ENCODE assay signal across 7 mouse cellular contexts in genomic region chrX:133931302-133932013, GRCm38 (mm10). TPM values are rescaled to one million over a fixed set of nuclear protein-coding genes. Genes with fewer than 3 reads are reported as not detected.
DNase-seq lines count a peak whose midpoint lies in the region; ATAC-seq and TF ChIP-seq lines count a peak whose summit lies in the region.

No protein-coding gene starts in this region.

- TF ChIP-seq POLR2A in kidney, adult 2 months (IDR thresholded peaks at IDR 0.05; ENCODE audit: low read depth, low read length) = no peak

- no peak for TF ChIP-seq CTCF in kidney, adult 2 months (conservative IDR thresholded peaks at IDR 0.05; ENCODE audit: insufficient read depth, insufficient read length, low read depth, low read length)
- TF ChIP-seq CTCF in lung, postnatal 0 days (IDR thresholded peaks at IDR 0.05) = peak; percentile 67

- peak; percentile 47 for DNase-seq in kidney, adult 2 months
- peak; percentile 11 for DNase-seq in ES-E14 (ENCODE audit: low read depth, low spot score)
- DNase-seq in adrenal gland, postnatal 14 days = peak; percentile 43
- peak; percentile 4 to 18 for DNase-seq in kidney, adult 8-10 months
- DNase-seq in lung, postnatal 0 days (ENCODE audit: low spot score) = peak; percentile 62
- DNase-seq in spleen, adult 12 weeks (ENCODE audit: low spot score) = no peak

- H3K9me3 ChIP-seq in kidney, embryonic 15.5 days (replicated peaks) = no peaks in the 10 kb centered on the region
- H3K9me3 ChIP-seq in ES-E14 (ENCODE audit: control insufficient read depth, insufficient read depth, low read depth, low read length) = no peaks in the 10 kb centered on the region
- no peaks in the 10 kb centered on the region for H3K9me3 ChIP-seq in lung, postnatal 0 days (ENCODE audit: low read length)

- H3K9ac ChIP-seq in kidney, embryonic 15.5 days = no peak overlapping the region
- no peak overlapping the region for H3K9ac ChIP-seq in ES-E14 (ENCODE audit: insufficient read depth, low read depth, low read length, poor library complexity, severe bottlenecking)
- H3K9ac ChIP-seq in lung, postnatal 0 days (replicated peaks; ENCODE audit: low read depth) = no peak overlapping the region

- in situ Hi-C loops in ES-E14 (cut with MboI; ENCODE audit: low sequenced_read_pairs in 2 of 2, unreplicated experiment in 2 of 2) = no loop called here

- 43% methylated on average over 12 of the region's 12 CpGs for WGBS in kidney, adult 2 months
- 52% methylated on average over 12 of the region's 12 CpGs for WGBS in kidney, embryonic 15.5 days
- 55% methylated on average over 12 of the region's 12 CpGs for WGBS in lung, postnatal 0 days

- H3K36me3 ChIP-seq in kidney, adult 2 months (ENCODE audit: control insufficient read depth, insufficient read depth, low read length) = no peaks in the 10 kb centered on the region
- no peaks in the 10 kb centered on the region for H3K36me3 ChIP-seq in kidney, embryonic 15.5 days
- H3K36me3 ChIP-seq in ES-E14 (ENCODE audit: control insufficient read depth, insufficient read depth, low read length, poor library complexity, severe bottlenecking) = no peaks in the 10 kb centered on the region
- no peaks in the 10 kb centered on the region for H3K36me3 ChIP-seq in lung, postnatal 0 days (ENCODE audit: insufficient read depth, low read length)

- H3K27me3 ChIP-seq in kidney, adult 2 months (replicated peaks; ENCODE audit: control insufficient read depth, insufficient read depth, low read length) = no peaks in the 10 kb centered on the region
- peaks cover 25% of the 10 kb centered on the region; the same call in 1 of the 2 replicates for H3K27me3 ChIP-seq in kidney, embryonic 15.5 days
- no peaks in the 10 kb centered on the region for H3K27me3 ChIP-seq in lung, postnatal 0 days (replicated peaks; ENCODE audit: insufficient read depth, low read length)

- no peak overlapping the region for H3K27ac ChIP-seq in kidney, adult 2 months (ENCODE audit: insufficient read depth, low read depth, low read length)
- H3K27ac ChIP-seq in kidney, embryonic 15.5 days = no peak overlapping the region
- no peak overlapping the region for H3K27ac ChIP-seq in ES-E14 (ENCODE audit: insufficient read depth, low read depth, low read length, poor library complexity, severe bottlenecking)
- no peak overlapping the region for H3K27ac ChIP-seq in lung, postnatal 0 days (ENCODE audit: low read length)

- no peak overlapping the region for H3K4me3 ChIP-seq in kidney, adult 2 months (ENCODE audit: insufficient read depth, low read depth, low read length)
- H3K4me3 ChIP-seq in kidney, embryonic 15.5 days (replicated peaks) = no peak overlapping the region
- H3K4me3 ChIP-seq in ES-E14 (ENCODE audit: insufficient read depth in 1 of 2, low read depth in 1 of 2, low read length in 2 of 2, poor library complexity in 1 of 2, severe bottlenecking in 1 of 2) = no peak overlapping the region
- no peak overlapping the region for H3K4me3 ChIP-seq in lung, postnatal 0 days (ENCODE audit: low read depth, low read length)

- no peak overlapping the region for H3K4me2 ChIP-seq in kidney, embryonic 15.5 days
- no peak overlapping the region for H3K4me2 ChIP-seq in lung, postnatal 0 days (replicated peaks; ENCODE audit: low read depth, low read length)

- no peaks in the 10 kb centered on the region for H3K4me1 ChIP-seq in kidney, adult 2 months (ENCODE audit: control insufficient read depth, insufficient read depth, low read length)
- H3K4me1 ChIP-seq in kidney, embryonic 15.5 days = no peaks in the 10 kb centered on the region
- H3K4me1 ChIP-seq in ES-E14 (ENCODE audit: control insufficient read depth in 2 of 2, insufficient read depth in 2 of 2, low read length in 2 of 2, poor library complexity in 1 of 2) = no peaks in the 10 kb centered on the region; a peak in 1 of 4 replicates
- no peaks in the 10 kb centered on the region for H3K4me1 ChIP-seq in lung, postnatal 0 days (ENCODE audit: insufficient read depth, low read depth, low read length)

- ATAC-seq in kidney, embryonic 15.5 days (replicated peaks; ENCODE audit: low FRiP score) = no peak
- no peak; the same call in 1 of the 2 replicates for ATAC-seq in lung, postnatal 0 days

- no peak for TF ChIP-seq EP300 in lung, postnatal 0 days (IDR thresholded peaks at IDR 0.05)

TF ChIP-seq in ES-E14, 5 proteins besides CTCF, POLR2A, EP300 and RAD21:
- TF ChIP-seq HCFC1 (IDR thresholded peaks at IDR 0.05; ENCODE audit: borderline replicate concordance, insufficient read depth, low read length) (no peak), ZNF384 (IDR thresholded peaks at IDR 0.05; ENCODE audit: low read depth, low read length) (no peak), ZC3H11A (IDR thresholded peaks at IDR 0.05; ENCODE audit: borderline replicate concordance, low read depth, low read length) (no peak), CHD2 (IDR thresholded peaks at IDR 0.05; ENCODE audit: low read depth, low read length) (no peak), MAFK (IDR thresholded peaks at IDR 0.05; ENCODE audit: insufficient read depth, low read depth, low read length) (no peak)

RNA-seq across cellular contexts. Expression of gene Srpx2, which starts 23.2 kb away (rescaled TPM):
- 9.0 and 10.5 TPM in 2 replicates for polyA plus RNA-seq in kidney, adult 2 months (2012; rRNA removed)
- polyA plus RNA-seq in kidney, embryonic 15.5 days (2015; fragmentation: Nextera tagmentation; extraction: Ambion mirVana) = 3.8 and 4.9 TPM in 2 replicates
- 0.27 TPM in 1 of 2 replicates, not detected in the other for total RNA-seq in ES-E14 (2012; rRNA removed)
- total RNA-seq in adrenal gland, postnatal 14 days (2021) = 1.9 and 2.2 TPM in 2 replicates
- polyA plus RNA-seq in lung, postnatal 0 days (2015; fragmentation: Nextera tagmentation; extraction: Ambion mirVana) = 17.3 and 18.1 TPM in 2 replicates

RNA-seq across cellular contexts. Expression of gene Tspan6, which starts 33.2 kb away (rescaled TPM):
- polyA plus RNA-seq in kidney, adult 2 months (2012; rRNA removed) = 6.1 and 6.7 TPM in 2 replicates
- 163 and 186 TPM in 2 replicates for polyA plus RNA-seq in kidney, embryonic 15.5 days (2015; fragmentation: Nextera tagmentation; extraction: Ambion mirVana)
- 23.9 and 27.1 TPM in 2 replicates for total RNA-seq in ES-E14 (2012; rRNA removed)
- 20.9 and 23.7 TPM in 2 replicates for total RNA-seq in adrenal gland, postnatal 14 days (2021)
- polyA plus RNA-seq in lung, postnatal 0 days (2015; fragmentation: Nextera tagmentation; extraction: Ambion mirVana) = 64.2 and 67.7 TPM in 2 replicates

RNA-seq across cellular contexts. Expression of gene Sytl4, which starts 50.2 kb away (rescaled TPM):
- 1.2 and 1.5 TPM in 2 replicates for polyA plus RNA-seq in kidney, adult 2 months (2012; rRNA removed)
- 5.3 and 9.6 TPM in 2 replicates for polyA plus RNA-seq in kidney, embryonic 15.5 days (2015; fragmentation: Nextera tagmentation; extraction: Ambion mirVana)
- 0.54 and 0.58 TPM in 2 replicates for total RNA-seq in ES-E14 (2012; rRNA removed)
- 9.0 and 11.0 TPM in 2 replicates for total RNA-seq in adrenal gland, postnatal 14 days (2021)
- polyA plus RNA-seq in lung, postnatal 0 days (2015; fragmentation: Nextera tagmentation; extraction: Ambion mirVana) = 2.1 and 2.5 TPM in 2 replicates
